Mouse (Mus musculus) erythroid progenitor cell, adult 5-6 weeks (primary cell): ENCODE results near the gene Trak1. TPM values are rescaled to one million over a fixed set of nuclear protein-coding genes. Genes with fewer than 3 reads are reported as not detected.
A peak's percentile ranks its signal among the peaks of the same experiment; 100 is the strongest.

ENCODE experiments used
- ATAC-seq: replicated peaks from 2 replicates; pipeline ENCODE4 v1.8.0; 2016; ENCODE audit warnings: moderate number of reproducible peaks, mild to moderate bottlenecking, moderate TSS enrichment, inconsistent platforms; ENCODE audit not compliant: poor library complexity, low FRiP score, severe bottlenecking
- total RNA-seq, 2 experiments: library from RNA; stranded (forward) in 1 of 2; stranded (reverse) in 1 of 2; fragments of 150-400 nt in 1 of 2; fragments of 186-747, 209-891 nt in 1 of 2; gene quantifications; 2 replicates each; pipeline versions ENCODE4 v1.2.3 to v1.2.4; 2015 to 2017; ENCODE audit warnings: low replicate concordance in 2 of 2

Trak1 gene
- 13.4 and 14.4 TPM in 2 replicates for total RNA-seq (2015; ENCODE audit: low replicate concordance)
- total RNA-seq (2017; ENCODE audit: low replicate concordance) = 5.8 and 7.2 TPM in 2 replicates

DNA sequence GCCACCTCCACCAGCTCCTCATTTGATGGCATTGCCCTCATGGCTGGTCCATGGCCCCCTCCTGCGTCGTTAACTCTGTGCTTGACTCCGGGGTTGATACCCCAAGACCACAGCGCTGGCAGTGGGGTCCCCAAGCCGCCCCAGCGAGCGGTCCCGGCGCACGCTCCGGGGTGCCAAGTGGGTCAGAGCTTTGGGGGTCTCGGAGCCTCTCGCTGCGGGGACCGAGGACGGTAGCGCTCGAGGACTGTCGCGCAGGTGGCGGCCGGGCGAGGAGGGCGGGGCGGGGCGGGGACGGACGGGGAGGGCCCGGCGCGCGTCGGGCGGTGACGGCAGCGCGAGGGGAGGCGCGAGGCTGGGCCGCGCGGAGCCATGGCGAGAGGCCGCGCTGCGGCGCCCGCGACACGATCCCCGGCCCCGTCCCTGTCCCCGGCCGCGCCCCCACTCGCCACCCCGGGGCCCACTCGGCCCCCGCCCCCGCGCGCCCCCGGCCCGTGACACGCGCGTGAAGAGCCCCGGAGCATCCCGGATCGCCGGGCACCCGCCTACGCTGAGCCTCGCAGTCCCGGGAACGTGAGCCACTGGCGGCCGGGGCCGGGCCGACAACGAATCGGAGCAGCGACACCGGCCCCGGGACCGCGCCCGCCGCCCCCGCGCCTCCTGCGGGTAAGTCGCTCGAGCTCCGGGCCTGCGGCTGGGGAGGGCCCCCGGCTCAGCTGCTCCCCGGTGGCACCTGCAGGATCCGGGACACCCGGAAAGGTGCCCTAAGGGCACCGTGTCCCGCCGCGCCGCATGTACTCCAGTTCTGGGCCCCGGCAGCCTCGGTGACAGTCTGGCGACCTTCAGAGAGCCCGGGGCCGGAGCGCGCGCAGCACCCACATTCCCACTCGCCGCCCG lies at the start of gene Trak1:
TSS of gene Trak1 (plus strand) at position 332 of the 894 bp plus-strand sequence.
- ATAC-seq = peak; percentile 76

DNA sequence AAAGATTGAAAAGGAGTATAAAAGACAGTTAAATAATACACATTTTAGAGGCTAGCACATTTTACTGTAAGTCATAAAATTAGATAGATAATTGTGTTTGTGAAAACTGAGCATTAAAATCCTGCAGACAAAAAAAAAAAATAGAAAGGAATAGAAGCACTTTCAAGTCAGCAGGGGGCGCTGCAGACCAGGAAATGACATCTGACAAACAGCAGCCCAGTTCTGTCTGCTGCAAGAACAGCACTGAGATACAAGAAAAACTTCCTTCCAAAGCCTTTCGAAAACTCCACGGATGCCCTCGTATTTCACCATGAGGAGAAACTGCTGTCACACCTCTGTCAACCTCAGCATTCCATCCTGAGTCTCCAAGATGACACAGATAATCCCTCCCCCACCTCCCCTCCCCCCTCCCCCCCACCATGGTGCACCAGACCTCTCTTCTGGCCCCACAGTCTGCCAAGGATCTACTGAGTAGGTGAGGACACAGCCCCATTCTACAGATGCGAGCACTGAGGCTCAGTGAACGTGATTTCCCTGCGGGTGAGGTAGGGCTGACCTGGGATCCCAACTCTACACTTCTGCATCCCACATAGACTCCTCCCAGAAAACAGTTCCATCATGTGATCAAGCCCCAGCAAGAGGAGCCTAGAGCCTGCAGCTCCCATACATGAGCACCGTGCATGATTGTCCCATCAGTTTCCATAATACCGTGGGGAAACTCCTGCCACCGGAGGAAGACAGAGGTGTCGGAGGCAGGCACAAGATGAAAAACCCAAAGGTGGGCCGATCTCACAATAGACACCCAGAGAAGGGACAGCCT lies 49.1 kb upstream of the Trak1 start:
- ATAC-seq = no peak

DNA sequence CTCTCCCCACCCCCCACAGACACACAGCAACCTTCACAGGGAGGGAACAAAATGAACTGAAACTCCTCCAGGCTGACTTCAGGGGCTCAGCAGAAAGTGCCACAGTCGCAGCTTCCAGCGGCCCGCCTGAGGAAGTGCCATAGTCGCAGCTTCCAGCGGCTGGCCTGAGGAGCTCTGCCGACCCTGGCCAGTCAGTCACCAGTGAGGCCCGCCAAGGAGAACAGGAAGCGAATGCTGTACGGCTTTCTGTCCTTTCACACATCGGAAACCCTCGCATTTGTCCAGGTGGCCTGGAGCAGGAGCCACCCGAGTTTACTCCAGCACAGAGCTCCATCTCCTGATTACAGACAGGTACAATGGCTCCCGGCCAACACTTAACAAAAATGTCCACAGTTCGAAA lies 47.5 kb upstream of the Trak1 start:
- ATAC-seq = no peak

DNA sequence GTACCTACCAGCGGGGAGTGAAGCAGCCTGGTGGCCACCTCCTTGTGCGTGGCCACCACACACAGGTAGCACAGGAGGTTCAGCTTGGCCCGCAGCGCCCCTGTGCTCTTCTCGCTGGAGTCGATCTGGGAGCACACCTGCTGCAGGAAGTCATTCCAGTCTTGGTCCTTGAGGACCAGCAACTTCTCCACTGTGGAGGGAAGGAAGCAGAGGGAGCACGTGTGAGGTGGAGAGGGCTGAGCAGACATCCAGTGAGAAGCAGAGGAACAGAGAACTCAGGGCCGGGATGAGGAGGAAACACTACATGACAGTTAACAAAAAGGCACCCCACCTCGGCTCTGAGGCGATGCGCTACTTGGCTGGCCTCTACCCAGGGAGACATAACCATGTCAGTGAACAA lies 46.4 kb upstream of the Trak1 start:
- ATAC-seq = no peak

DNA sequence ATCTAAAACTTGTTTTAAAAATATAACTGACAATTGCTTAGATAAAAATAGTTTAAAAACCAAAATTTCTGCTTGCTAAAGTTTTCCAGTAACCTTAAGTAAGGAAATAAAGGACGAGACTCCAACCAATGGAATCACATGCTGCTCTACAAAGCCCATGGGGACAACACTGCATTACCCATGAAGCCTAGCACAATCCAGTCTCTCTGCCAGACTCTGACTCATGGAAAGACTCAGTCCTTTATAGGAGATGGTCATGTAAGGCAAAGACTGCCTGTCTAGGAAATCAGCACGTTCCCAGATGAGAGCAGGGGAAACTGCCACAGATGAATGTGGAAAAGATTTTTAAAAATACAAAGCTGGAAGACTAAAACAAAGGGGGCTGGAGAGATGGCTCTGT lies 43.3 kb upstream of the Trak1 start:
- no peak for ATAC-seq

DNA sequence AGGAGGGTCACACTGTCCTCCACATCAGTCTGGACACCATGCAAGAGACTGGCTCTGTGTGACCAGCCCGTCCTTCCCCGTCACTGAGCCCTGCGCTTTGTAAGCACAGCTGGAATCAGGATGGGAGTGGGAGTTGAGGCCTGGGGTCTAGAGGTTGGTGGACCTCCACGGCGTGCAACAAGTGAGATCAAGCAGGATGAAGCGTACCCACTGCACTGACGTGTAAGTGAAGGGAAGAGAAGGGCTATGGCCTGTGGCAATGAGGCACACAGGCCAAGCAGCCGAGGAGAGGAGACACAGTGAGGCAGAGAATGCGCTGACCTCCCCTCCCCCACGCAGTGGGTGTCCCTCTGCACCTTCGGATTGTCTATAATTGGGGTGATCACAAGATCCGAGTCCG lies 42.5 kb upstream of the Trak1 start:
- ATAC-seq = no peak

DNA sequence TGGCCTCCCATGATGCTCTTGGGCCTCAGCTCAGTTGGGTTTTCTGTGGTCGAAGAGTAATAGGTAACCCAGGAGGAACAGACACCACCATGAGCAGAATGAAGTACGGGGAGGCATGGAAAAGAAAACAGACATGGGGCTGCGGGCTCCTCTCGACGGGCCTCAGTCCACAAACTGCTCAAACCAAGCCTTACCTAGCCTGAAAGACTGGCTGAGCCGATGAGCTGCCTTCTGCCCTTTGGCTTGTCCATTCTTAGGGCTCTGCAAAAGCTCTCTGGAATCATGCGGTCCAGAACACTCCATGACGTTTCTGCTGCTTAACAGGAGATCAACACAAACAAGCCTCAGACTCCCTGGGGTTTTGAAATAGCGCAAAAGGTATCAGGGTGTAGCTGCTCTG lies 40.2 kb upstream of the Trak1 start:
- no peak for ATAC-seq

DNA sequence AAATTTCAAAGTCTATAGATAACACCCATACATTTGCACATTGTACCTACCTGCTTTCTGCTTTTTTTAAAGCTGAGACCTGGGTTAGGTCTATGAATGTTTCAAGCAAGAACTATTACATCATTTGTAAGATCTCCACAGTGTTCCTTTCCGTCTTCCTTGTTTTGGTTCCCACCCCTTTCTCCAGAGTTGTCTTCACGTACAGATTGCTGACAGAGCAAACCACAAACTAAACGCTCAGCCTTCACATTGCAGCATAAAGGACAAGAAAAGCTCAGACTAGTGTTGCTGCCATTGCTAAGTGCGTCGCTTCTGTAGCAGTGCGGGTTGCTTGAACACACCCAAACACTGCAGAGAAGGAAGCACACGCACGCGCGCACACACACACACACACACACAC lies 32.0 kb upstream of the Trak1 start:
- ATAC-seq = no peak

DNA sequence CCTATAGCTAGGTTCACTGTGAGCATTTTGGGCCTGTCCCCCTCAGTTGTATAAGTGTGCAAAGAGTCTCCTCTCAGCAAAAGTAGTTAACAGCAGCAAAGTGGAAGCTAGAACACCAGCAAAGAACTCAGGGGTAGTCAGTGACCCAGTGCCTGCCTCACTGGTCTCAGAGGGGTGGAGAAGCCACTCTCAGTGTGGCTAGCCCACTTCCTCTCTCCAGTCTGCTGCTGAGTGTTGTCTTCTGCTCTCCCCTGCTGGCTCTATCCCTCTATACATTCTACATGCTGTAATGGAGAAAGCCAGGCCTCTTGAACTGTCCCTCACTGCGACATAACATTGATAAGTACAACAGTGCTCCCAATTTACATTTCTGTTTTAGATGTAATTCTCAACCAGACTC lies 26.2 kb upstream of the Trak1 start:
- ATAC-seq = no peak

DNA sequence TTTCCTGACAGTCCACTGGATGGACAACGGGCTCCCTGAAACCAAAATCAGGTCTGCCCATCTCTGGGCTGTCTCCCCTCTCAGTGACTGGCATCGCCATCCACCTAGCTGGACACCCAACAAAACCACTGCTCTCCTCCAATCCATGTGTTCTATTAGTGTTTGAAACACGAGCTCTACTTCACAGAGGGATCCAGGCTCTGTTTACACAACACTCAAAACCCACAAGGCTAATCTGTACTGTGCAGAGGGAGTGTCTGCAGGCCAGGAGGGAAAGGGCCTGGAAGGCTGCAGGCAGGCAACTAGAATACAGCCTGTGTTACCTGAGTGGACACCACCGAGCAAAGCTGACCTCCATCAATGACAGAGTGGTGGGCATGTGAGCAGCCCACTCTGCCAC lies 25.7 kb upstream of the Trak1 start:
- no peak for ATAC-seq

DNA sequence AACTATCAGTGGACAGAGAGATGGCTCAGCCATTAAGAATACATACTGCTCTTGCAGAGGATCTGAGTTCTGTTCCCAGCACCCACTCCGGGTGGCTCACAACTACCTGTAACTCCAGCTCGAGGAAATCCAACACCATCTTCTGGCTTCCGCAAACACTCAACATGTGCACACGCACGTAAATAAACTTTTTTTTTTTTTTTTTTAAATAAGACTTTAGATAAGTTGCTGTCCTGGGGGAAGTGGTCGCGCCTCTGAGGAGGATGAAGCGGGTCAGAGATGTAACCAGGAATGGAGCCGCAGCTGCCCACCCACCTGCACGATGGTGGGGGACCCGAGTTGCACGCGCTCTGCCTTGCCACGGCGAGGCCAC lies 20.6 kb upstream of the Trak1 start:
- no peak; the same call in 1 of the 2 replicates for ATAC-seq

DNA sequence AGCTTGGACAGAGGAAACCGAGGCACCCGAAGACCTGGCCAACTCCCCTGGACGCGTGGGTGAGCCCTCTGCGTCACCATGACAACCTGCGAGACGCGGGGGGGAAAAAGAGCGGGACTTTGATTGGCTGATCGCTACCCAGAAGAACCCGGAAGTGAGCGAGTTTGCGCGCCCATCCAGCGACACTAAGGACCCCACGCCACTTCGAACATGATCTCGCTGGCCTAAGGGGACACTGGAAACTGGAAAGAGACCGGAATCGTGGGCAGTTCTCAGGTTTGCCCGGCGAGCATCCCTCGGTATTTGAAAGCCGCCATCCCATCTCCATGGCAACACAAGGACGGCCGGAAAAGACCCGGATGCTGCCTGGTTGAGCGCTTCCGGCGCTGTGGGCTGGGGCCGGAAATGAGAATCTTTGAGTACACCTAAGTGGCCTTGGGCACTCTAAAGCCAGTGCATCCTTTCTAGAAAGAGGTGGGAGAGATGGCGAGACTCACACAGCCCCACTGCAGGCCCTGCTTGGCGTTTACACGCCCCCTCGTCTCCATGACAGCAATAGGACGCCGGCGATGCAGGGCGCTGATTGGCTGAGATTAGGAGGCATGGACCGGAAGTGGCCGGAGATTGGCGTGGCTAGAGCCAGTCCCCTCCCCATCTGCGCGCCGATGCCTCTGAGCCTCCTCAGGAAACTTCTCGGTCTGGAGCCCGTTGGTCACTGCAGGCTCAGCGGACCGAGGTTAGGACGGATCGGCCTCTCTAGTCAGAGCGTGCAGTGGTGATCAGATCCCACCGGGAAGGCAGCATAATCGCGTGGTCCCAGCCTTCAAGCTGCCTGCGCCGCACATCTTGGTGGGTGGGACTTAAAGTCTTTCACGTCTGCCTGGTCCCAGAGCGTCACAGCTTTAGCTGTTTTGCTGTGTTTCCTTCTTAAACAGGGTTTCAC lies 19.9 kb upstream of the Trak1 start, which contains the start of gene Ulk4:
TSS of gene Ulk4 (minus strand) at position 80 of the 943 bp plus-strand sequence.
- peak; percentile 96 for ATAC-seq

DNA sequence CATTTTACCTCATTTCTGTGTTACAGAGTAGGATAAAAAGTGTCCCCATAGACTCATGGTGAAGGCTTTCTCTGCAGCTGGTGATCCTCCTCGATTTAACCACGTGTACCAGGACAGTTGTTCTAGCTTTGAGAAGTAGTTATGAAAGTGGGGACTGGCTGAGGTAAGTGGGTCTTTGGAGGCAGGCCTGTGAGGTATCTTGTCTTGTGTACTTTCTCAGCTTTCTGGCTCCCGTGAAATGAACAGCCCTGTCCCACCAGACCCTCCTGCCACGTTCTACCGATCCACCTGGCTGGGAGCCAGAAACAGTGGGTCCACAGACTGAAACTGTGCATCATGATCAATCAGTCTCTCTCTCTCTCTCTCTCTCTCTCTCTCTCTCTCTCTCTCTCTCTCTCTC lies 18.1 kb upstream of the Trak1 start:
- no peak for ATAC-seq

DNA sequence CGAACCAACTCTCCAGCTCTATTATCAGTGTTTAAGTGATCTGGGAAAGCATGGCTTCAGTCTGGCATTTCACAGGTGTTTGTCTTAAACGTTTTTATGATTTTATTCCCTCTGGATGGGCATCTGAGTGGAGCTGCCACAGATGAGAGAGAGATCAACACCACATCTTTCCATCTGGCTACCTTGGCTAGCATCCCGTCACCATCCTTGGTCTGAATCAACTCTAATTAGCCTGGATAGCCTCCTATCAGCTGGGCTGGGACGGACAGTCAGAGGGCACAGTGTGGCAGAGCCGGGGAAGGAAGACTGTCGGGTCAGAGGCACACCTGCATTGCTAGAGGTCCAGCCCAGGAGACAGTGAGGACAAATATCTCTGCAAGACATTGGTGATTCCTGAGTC lies 15.4 kb upstream of the Trak1 start:
- no peak for ATAC-seq

DNA sequence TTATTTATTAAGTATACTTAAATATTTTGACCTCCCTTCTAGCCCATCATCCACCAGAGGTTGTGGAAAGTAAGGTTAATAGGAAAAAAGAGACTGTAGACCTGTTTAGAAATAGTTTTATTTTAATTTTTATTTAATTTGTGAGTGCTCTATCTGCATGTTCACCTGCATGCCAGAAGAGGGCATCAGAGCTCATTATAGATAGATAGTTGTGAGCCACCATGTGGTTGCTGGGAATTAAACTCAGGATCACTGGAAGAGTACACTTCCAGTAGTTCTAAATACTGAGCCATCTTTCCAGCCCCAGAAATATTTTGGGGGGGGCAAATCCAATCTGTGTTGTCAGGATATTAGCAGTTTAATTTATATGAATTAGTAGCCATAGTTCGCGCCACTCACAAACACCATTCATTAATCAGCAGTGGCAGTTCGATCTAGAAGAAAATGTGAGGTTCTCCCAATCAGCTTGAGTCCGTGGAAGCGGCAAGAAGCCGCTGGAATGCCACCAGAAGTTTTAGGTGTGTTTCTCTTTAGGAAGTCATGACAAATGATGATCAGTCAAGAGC lies 13.6 kb upstream of the Trak1 start:
- ATAC-seq = no peak

DNA sequence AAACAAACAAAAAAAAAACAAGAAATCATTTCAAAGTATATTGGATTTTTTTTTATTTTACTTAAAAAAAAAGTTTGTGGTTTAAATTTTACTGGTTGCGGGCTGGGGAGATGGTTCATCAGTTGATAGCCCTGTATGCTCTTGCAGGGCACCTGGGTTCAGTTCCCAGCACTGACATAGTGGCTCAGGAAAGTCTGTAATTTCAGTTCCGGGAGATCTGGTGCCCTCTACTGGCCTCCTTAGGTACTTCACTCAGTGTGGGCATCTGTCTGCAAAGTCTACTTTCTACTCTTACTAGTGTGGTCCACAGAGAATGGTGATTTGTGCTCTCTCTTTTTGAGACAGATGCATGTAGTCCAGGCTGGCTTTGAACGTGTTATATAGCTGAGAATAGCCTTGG lies 12.9 kb upstream of the Trak1 start:
- ATAC-seq = peak; percentile 50; the same call in 1 of the 2 replicates

DNA sequence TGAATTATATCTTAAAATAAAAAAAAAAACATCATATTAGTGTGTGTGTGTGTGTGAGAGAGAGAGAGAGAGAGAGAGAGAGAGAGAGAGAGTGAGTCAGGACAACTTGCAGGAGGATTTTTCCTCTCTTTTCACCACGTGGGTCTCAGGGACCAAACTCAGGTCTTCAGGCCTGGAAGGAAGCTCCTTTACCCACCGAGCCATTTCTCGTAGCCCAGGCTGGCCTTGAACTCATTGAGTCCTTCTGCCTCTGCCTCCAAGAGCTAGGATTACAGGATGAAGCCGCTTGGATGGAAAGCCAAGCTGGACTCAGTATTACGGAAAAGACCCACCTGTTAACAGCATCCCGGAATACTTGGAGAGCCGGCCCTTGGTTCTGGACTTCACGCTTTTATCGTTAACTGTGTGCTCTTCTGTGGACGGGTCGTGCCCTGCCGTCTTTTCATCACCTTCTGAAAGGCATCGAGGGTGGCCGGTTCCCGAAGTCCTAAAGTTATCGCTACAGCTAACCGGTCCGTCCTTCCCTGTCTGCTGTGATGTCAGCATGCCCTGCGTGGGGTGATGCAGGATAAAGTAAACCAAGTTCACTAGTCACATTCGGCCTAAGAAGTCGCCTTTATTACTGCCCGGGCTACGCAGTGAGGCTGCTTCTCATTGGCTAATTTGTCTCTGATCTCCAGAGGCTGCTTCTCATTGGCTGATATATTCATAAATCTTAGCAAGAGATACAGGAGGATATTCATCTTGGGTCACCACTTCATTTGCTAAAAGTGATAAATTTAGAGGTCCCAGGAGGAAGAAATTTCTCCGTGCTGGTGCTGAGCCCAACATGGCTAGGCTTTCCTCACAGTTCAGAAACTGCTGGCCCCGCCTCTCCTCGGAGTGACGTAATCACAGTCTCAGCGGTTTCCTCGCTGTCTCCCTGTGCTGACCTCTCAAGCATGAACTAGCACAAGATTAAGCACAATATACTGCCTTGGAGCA lies 11.7 kb upstream of the Trak1 start:
- peak; percentile 93 for ATAC-seq

DNA sequence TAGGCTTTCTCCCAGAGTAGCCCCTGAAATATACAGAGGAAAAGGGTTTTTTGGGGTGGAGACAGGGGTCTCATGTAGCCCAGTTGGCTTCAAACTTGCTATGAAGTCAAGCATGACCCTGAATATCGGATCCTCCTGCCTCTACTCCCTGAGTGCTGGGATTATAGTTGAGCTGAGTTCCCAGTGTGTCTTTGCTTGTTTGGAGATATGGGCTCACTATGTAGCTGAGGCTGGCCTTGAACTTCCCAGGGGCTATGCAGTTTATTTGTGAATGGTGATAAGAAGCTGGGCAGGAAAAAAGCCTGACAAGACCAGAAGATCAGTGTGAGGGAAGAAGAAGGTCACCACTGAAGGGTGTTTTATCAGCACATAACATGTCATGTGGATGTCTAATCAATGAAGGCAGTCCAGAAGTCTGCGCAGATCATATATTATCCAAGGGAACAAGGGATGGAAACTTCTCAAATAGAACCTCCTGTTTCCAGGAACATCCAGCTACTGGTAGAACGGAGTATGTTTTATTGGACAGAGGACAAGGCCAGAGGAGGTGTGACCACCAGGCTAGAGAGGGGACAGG lies 10.9 kb upstream of the Trak1 start:
- peak; percentile 46 for ATAC-seq
